Mouse (Mus musculus): ENCODE measurements around the gene Klhl12.
"Not testable (repeated sequence)": the region's sequence is repeated elsewhere in the genome, so short reads cannot be mapped to it uniquely, and the experiment has no call there.

Klhl12 gene

GRCm38 (mm10) chr1:134515891-134516290 is 60.6 kb downstream of the Klhl12 start:
- DNase-seq (ENCODE audit: low read depth), result peak; percentile 50

- DNase-seq (ENCODE audit: low read depth), result peak; percentile 79
These were observed 61.3 kb downstream of the Klhl12 start for GRCm38 (mm10) chr1:134516491-134517198.

- DNase-seq (ENCODE audit: low read depth), result not testable (repeated sequence)
These were observed 62.5 kb downstream of the Klhl12 start for GRCm38 (mm10) chr1:134517841-134518240.

- DNase-seq (ENCODE audit: low read depth), result peak; percentile 96
These were observed 63.3 kb downstream of the Klhl12 start for GRCm38 (mm10) chr1:134518677-134519076.

- DNase-seq (ENCODE audit: low read depth), result not testable (repeated sequence)
These were observed 63.9 kb downstream of the Klhl12 start for GRCm38 (mm10) chr1:134519201-134519600.

- DNase-seq (ENCODE audit: low read depth), result no peak
These were observed 64.8 kb downstream of the Klhl12 start for GRCm38 (mm10) chr1:134520001-134520721.

GRCm38 (mm10) chr1:134521163-134521562 is 65.8 kb downstream of the Klhl12 start:
- no peak for DNase-seq (ENCODE audit: low read depth)

GRCm38 (mm10) chr1:134522325-134522724 is 67.0 kb downstream of the Klhl12 start:
- DNase-seq (ENCODE audit: low read depth), result no peak

- DNase-seq (ENCODE audit: low read depth), result peak; percentile 76
These were observed 69.1 kb downstream of the Klhl12 start for GRCm38 (mm10) chr1:134524424-134524823.

- no peak for DNase-seq (ENCODE audit: low read depth)
These were observed 69.7 kb downstream of the Klhl12 start for GRCm38 (mm10) chr1:134525015-134525414.

- DNase-seq (ENCODE audit: low read depth), result no peak
These were observed 71.4 kb downstream of the Klhl12 start for GRCm38 (mm10) chr1:134526752-134527151.

GRCm38 (mm10) chr1:134530618-134531017 is 75.3 kb downstream of the Klhl12 start:
- DNase-seq (ENCODE audit: low read depth), result no peak

- not testable (repeated sequence) for DNase-seq (ENCODE audit: low read depth)
These were observed 78.4 kb downstream of the Klhl12 start for GRCm38 (mm10) chr1:134533710-134534109.

- DNase-seq (ENCODE audit: low read depth), result no peak
These were observed 79.7 kb downstream of the Klhl12 start for GRCm38 (mm10) chr1:134535054-134535453.

GRCm38 (mm10) chr1:134535513-134535912 is 80.2 kb downstream of the Klhl12 start:
- DNase-seq (ENCODE audit: low read depth), result no peak

- no peak for DNase-seq (ENCODE audit: low read depth)
These were observed 85.3 kb downstream of the Klhl12 start for GRCm38 (mm10) chr1:134540610-134541009.
